Mouse (Mus musculus) lung, postnatal 36 days (tissue): ENCODE data around the gene Nt5c2.
A peak's percentile ranks its signal among the peaks of the same experiment; 100 is the strongest.

Experiments used
- DNase-seq: peaks from one replicate; pipeline ENCODE4 v3.0.0; 2022; ENCODE audit warnings: mixed read lengths

Gene Nt5c2

DNA sequence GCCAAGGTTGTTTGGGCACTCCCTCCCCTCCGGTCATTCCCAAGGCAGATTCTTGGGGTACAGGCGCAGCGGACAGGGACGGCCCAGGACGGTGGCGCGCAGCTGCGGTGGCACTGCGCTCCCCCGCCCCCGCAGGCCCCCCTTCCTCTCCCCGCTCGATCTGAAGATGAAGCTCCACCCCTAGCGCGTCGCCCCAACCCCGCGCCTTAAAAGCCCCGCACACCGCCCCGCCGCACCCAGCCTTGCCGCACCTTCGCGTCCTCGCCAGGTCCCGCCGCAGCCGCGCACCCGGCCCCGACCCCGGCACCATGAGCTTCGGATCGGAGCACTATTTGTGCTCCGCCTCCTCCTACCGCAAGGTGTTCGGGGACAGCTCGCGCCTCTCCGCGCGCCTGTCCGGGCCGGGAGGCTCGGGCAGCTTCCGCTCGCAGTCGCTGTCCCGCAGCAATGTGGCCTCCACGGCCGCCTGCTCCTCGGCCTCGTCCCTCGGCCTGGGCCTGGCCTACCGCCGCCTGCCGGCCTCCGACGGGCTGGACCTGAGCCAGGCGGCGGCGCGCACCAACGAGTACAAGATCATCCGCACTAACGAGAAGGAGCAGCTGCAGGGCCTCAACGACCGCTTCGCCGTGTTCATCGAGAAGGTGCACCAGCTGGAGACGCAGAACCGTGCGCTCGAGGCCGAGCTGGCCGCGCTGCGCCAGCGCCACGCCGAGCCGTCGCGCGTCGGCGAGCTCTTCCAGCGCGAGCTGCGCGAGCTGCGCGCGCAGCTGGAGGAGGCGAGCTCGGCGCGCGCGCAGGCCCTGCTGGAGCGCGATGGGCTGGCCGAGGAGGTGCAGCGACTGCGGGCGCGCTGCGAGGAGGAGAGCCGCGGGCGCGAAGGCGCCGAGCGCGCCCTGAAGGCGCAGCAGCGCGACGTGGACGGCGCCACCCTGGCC lies at the start of gene Nt5c2, which contains the start of gene Ina:
Gene Nt5c2 (minus strand): TSS at position 707 of the 935 bp plus-strand sequence.
Gene Ina (plus strand): TSS at position 252 of the 935 bp plus-strand sequence.
- no peak for DNase-seq

DNA sequence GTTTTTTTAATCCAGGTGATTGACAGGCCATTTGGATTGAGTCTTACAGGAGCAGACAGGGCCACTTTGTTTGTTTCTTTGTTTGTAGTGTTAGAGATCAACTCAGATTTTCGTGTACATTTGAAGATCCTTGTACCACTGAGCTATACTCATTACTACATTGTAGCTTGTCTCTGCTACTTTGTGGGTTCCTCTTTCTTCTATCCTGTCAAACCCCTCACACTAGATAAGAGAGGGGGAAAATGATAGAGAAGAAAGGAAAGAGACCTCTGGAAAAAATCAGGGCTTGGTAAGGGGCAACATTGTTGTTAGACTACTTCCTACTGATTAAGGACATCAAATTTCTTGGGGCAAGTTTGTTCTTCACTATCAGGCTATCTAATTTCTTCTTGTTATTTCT lies 42.7 kb upstream of the Nt5c2 start:
- no peak for DNase-seq

DNA sequence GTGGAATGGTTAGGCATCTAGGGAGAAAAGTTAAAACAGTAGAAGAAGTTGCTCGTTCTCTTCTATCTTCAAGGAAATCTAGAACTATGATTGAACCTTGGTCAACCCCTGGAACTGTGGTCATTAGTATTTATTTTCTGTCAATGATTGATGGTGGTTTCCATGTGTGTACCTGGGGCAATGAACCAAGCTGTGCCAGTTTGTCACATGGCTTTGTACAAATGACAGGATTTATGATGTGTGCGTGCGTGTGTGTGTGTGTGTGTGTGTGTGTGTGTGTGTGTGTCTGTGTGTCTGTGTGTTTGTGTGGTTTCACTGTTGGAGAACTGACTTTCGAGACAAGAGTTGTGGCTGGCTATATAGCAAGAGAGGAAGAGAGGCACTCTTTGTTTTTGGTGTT lies 38.5 kb upstream of the Nt5c2 start:
- DNase-seq, result no peak

DNA sequence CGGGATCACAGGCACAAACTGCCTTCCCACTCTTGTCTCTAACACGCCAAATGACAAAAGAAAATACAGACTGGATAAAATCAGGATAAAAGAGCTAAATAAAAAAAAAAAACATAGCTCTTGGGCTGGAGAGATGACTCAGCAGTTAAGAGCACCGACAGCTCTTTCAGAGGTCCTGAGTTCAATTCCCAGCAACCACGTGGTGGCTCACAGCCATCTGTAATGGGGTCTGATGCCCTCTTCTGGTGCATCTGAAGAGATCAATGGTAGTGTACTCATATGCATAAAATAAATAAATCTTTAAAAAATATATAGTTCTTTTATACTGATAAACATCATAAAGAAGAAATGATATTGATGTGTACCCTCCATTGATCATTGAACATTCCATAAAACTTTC lies 38.0 kb upstream of the Nt5c2 start:
- DNase-seq, result no peak

DNA sequence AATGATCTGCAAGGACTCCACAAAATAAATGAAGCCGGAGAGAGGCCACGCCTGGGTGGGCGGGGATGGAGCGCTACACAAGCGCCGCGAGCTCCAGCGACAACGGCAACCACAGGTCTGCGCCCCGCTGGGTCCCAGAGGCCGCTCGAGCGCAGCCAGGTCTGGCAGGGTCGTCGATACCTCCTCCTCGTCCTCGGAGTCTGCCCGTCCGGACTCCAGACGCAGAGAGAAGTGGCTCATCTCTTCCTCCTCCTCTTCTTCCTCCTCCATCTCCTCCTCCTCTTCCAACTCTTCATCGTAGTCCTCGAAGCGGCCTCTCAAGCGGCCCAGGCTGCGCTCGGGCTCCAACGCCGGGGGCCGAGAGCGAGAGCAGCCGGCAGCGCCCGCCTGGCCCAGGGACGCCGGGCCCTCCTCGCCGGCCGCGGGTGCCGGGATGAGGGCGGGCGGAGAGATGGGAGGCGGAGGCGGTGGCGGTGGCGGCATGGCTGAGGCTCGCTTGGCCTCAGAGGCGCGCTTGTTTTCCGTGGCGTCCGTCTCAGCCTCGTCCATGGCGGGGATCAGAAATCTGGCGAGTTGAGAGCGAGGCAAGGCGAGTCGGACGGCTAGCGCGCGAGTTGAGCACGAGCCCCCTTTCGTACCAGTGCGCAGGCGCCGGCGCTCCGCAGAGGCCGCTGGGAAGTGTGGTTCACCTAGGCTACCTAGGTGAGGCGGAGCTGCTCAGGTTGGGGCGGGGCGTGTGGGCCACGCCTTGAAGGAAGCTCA lies 35.5 kb upstream of the Nt5c2 start, which contains the start of gene Pcgf6:
Gene Pcgf6 (minus strand): TSS at position 636 of the 762 bp plus-strand sequence.
- peak; percentile 85 for DNase-seq

DNA sequence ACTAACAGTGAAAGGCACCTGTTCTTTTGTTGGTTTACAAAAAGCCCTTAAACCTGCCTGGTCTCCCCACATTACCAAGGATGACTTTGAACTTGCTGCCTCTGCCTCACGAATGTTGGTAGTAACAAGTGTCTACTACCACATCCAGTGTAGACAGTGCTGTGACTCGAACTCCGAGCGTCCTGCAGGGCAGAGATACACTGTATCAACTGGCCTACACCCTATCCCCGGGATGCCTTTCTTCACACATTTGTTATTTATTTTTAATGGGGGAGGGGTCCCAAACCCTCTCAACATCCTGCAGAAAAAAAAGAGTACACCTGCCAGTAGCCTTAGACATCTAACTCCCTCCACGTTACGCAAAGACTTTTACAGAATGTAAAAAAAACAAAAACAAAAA lies 34.9 kb upstream of the Nt5c2 start:
- DNase-seq, result no peak

DNA sequence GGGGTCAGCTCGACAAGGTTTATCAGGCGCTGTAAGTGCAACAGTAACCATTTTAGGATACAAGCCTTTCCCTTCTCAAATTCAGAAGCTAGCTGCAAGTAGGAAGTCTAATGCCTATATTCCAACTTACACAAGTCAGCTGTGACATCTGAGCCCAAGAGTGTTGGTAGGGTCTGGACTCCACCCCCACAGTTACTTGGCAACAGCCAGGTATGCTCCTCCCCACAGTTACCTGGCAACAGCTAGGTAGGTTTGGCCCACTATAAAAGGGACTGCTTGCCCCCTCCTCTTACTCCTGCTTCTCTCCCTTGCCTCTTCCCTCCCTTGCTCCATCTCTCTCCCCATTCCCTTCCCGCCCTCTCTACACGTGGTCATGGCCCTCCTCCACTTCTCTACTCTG lies 34.1 kb upstream of the Nt5c2 start:
- no peak for DNase-seq

DNA sequence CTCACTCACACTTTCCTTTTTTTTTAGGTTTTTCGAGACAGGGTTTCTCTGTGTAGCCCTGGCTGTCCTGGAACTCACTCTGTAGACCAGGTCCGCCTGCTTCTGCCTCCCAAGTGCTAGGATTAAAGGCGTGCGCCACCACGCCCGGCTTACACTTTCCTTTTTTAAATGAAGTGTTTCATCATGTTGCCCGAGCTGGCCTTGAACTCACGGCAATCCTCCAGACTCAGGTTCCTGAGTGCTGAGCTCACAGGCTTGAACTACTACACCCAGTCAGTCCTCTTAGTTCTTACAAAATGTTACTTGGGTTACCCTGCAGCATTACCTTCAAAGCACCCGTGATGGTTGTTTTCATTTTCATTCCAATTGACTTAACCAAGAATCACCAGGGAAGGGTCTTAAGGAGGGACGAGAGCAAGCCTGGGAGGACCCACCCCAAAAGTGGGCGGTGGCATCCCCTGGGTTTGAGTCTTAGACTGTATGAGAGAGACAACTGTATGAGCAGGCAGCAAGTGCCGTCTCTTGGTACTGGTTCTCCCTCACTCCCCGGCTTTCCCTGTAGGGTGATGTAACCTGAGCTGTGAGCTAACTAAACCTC lies 32.4 kb upstream of the Nt5c2 start:
- DNase-seq, result no peak

DNA sequence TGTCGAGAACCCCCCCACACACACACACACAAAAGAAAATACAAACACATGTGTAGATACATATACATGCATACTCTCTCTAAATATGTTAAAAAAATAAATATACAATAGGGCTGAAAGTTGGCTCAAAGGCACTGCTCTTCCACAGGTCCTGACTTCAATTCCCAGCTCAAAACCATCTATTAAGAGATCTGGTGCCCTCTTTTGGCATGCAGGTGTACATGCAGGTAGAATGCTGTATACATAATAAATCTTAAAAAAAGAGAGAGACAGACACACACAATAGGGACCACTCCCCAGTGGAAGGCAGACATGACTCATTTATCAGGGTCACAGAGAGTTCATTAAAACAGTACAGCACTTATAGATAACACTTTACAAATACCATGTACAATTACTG lies 31.4 kb upstream of the Nt5c2 start:
- DNase-seq, result no peak

DNA sequence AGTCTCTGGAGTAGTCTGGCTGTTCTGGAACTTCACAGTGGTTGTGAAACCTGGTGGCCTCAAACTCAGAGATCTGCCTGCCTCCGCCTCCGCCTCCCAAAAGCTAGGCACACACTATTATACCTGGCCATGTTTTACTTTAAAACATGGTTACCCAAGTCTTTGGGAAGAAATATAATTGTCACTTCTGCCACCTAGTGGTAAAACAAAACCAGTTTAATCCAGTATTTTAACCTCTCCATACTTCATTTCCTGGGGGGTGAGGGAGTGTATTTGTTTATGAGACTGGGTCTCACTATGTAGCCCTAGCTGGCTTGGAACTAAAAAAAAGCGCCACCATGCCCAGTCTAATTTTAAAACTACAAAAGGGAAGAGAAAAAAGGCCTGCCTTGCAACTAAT lies 28.7 kb upstream of the Nt5c2 start:
- DNase-seq, result peak; percentile 6

DNA sequence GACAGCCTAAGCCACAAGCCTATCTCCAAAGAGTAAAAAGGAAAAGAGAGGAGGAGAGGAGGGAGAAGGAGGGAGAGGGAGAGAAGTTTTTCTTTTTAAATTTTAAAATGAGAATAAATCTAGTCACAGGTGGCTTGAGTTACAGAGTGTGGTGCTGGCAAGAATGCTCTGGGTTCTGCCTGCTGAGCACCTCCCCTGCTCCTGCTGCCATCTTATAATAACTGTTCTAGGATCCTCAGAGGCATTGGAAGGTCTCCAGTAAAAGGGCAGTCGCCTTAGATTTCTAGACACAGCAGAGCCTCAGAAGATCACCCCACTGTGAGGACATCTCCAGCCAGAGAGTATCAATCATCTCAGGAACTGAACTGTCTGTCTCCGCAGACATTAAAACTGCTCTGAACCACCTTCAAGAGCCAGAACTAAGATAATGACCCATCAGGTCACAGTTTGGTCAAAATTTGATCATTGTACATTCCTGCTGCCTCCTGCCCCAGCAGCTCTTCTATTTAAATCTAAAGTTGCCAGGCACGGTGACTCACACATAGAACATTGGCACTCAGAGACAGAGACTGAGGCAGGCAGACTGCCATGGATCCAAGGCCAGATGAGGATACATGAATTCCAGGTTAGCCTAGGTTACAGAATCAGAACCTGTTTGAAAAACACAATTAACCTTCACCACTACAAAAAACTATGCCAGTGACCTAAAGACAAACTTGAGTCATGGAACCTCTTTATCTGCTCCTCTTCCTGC lies 25.9 kb upstream of the Nt5c2 start:
- DNase-seq, result no peak

DNA sequence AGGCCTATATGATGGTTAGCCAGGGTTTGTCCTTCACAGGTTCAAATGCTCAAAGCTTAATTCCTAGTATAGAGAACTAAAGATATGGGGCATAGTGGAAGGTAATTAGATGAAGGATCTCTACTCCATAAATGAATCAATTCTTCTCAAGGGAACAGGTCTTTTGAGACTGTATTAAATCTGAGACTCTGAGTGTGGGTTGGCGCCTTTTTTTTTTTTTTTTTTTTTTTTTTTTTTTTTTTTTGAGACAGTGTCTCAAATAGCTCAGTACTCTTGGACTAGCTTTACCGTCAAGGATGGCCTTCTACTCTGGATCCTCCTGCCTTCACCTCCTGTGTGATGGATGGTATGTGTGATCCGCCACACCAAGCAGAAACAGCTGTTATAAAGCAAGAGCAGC lies 21.6 kb upstream of the Nt5c2 start:
- DNase-seq, result no peak

DNA sequence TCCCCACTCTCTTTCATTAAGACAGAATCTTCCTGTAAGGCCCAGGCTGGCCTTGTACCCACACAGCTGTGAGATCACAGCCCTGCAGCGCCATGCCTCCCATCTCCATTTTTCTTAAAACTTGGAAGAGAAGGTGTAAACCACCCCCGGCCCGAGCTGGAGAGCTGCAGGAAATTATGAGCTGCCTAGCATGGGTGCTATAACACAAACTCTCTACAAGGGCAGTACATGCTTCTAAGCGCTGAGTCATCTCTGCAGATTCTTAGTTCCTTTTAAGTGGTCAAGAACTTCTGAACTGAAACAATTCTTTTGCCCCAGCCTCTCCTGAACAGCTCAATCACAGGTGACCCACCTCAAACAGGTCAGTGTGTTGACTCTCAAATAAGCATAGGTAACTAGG lies 20.0 kb upstream of the Nt5c2 start:
- no peak for DNase-seq

DNA sequence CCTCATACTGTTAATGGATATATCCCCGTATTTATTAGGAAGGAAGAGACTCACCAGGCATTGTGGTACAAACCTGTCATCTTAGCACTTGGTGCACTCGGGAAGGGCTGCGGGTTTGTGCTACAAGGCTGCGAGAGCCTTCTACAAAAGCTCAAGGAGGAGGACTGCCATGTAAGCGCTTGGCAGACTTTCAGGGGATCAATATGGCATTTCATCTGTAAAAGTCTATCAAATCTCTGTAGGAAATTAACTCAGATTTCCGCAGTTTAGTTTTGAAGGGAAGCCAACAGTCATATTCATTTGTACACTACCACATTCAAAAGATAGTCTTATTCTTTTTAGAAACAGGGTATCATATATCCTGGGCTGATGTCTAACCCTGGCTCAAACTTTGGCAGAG lies 16.8 kb upstream of the Nt5c2 start:
- no peak for DNase-seq

DNA sequence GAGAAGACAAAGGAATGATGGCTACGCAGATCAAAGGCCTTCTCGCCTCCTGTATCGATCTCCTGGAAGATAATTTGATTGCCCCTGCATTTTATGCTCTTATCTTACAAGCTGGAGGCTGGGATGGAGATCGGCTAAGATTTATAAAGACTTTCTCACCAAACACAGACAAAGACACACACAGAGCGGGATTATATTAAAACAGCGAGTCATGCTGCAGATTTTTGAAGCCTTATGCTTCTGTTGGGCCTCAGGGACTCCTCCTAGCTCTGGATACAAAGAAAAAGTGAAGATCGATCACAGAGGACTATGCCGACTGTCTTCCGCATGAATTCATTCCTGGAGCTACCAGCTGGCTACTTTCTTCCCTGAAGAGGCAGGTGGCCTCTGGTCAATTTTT lies 14.8 kb upstream of the Nt5c2 start:
- DNase-seq, result no peak

DNA sequence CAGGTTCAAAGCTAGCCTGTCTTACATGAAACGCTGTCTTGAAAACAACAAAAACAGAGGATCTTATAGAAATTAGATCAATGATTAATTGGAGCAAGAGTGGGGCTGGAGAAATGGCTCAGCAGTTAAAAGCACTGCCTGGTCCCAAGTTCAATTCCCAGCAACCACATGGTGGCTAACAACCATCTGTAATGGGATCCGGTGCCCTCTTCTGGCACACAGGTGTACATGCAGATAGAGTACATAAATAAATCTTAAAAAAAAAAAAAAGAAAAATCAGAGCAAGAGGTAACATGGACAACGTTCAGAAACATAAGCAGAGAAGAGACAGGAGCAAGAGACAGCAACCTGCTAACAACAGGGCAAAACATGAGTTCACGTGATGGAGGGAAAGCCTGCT lies 11.6 kb upstream of the Nt5c2 start:
- DNase-seq, result no peak

DNA sequence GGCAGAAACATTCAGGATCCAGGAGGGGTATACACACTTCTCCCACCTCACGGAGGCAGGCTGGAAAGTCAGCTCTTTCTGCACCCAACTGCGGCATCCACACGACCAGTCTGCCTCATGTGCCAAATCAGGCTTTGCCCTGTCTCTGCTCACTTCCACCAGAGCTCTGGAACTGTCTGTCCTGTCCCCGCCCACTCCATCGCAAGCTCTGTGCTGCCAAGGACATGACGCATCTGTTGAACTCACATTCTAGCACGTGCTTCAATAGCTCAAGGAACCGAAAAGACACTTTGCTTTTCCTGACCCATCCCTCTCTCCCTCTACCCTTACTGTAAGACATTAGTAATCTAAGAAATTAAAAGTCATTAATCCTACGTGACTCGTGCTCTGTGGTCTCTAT lies 10.0 kb upstream of the Nt5c2 start:
- peak; percentile 59 for DNase-seq

DNA sequence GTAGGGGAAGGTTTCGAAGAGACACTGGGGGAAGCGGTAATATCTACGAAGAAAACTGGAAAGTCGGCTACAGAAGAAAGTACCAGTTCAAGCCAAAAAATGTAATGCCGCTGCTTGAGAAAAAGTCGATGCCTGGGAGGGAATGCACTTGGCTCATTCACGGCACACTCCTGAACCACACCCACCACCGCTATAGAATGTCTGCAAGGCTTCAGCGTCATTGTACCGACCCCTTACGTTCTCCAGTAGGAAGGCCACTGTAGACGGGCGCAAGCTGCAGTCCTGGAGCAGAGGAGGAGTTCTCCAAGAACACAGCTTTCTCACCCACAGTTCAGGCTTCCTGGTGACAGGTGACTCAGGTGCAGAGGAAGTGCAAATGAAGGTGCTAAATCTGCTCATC lies 8.6 kb upstream of the Nt5c2 start:
- DNase-seq, result no peak

DNA sequence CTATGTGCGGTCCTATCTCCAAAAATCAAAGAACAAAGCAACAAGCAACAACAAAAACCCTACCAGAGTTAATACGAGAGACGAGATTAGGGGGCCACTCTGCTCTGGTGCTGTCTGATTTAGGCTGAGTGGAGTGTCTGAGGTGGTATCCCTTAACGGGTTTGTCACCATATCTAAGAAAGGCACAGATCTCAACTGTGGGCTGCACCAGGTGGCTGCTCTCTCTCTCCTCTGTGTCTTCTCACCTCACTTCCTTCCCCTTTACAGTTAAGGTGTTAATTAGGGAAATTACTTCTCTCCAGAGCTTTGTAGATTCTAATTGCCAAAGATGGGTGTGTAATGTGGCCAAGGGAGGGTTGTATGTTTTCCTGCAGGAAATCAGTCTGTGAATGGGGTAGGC lies 7.8 kb upstream of the Nt5c2 start:
- no peak for DNase-seq

DNA sequence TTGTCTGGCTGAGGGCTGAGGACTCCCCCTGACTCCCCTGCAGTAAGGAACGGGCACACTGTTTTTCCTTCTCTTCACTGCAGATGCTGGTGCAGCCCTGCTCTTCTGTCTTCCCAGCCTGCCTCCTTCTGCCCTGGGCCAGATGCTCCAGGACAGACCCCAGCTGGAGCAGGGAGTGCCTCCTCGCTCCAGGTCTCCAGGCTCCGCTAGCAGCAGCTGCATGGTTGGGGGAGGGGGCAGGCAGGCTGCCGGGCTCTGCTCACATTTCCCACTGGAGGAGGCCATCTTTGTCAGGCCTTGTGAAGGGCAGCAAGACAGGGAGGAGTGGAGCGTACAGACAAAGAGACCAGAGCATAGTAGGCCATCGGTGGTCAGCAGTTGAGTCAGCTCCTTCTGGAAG lies 4.4 kb upstream of the Nt5c2 start:
- no peak for DNase-seq

DNA sequence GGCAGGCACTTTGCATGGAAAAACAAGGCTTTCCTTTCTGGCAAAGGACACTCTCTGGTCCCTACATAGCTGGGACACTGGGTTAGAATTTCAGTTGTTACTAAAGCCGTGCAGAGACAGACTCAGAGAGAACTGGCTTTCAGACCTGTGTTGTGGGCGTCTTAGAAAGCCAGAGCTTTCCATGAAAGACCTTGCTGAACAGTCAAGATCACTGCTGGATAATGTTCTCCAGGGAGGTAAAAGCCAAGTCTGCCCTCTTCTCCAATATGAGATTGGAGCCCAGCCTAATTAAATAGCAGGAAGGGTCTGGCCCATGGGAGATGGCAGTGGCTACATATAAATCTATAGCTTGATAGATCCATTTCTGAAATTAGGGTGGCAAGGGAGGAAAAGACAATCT lies 3.4 kb upstream of the Nt5c2 start:
- no peak for DNase-seq

DNA sequence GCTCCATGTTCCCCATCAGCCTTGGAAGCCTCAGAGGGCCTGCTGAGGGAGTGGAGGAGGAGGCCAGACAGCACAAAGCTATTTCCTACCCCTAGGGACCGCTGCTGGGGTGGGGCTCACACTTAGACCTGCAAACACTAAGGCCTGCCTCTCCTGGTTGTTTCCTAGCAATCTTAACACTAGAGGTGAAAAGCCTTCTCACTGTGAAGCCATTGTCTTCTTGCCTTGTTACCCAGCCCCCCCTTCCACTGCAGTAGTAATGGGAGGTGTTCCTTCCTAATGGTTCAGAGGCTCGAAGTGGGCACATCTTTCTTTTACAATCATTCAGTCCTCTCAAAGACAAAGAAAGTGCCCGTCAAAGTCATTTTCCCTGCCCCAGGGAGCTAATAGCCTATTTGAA lies 2.9 kb upstream of the Nt5c2 start:
- no peak for DNase-seq

DNA sequence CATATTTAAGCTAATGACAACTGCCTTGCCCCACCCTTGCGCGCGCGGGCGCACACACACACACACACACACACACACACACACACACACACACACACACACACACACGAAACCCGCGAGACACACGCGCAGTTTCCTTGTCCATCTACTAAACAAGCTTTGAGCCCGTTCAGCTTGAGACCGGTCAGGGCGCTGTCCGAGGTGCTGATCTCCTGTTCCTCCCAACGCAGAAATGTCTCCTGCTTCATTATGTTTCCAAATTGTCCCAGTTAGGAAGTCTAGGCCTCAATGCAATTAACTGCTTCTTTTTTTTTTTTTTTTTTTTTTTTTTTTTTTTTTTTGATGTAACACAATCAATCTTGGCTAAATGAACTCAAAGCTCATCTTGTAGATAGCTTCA lies 1.5 kb upstream of the Nt5c2 start:
- peak; percentile 84 for DNase-seq
